Mouse (Mus musculus) hindbrain, embryonic 14.5 days (tissue): Measurements from ENCODE around the gene Acat3. TPM values are rescaled to one million over a fixed set of nuclear protein-coding genes. Genes with fewer than 3 reads are reported as not detected.

Experiments
- ATAC-seq: fragments of 200-750 bp; cut with Nextera tagmentation; 2 replicates; pipeline ENCODE4 v1.8.0; 2017; ENCODE audit warnings: moderate number of reproducible peaks, mild to moderate bottlenecking, moderate TSS enrichment, moderate library complexity; ENCODE audit not compliant: low FRiP score
- DNase-seq: peaks from one replicate; pipeline ENCODE4 v3.0.0-alpha.2; 2015; ENCODE audit warnings: low spot score
- H3K27ac ChIP-seq: fragments of 300-500 bp; sonication (generic); 2 replicates; pipeline ENCODE4 v1.5.1; 2014; ENCODE audit warnings: mild to moderate bottlenecking, moderate library complexity
- H3K27me3 ChIP-seq: fragments of 300-500 bp; sonication (generic); 2 replicates; pipeline ENCODE4 v1.6.1; 2014; ENCODE audit warnings: mild to moderate bottlenecking, low read length, mixed read lengths; ENCODE audit not compliant: control insufficient read depth, insufficient read depth
- H3K36me3 ChIP-seq: fragments of 300-500 bp; sonication (generic); replicated peaks from 2 replicates; pipeline ENCODE4 v1.6.1; 2014; ENCODE audit not compliant: control insufficient read depth, insufficient read depth
- H3K4me1 ChIP-seq: fragments of 300-500 bp; sonication (generic); replicated peaks from 2 replicates; pipeline ENCODE4 v1.6.1; 2014; ENCODE audit warnings: antibody characterized with exemption, low read length, mixed read lengths; ENCODE audit not compliant: control insufficient read depth, insufficient read depth
- H3K4me2 ChIP-seq: fragments of 300-500 bp; sonication (generic); replicated peaks from 2 replicates; pipeline ENCODE4 v1.6.1; 2014; ENCODE audit warnings: mild to moderate bottlenecking, moderate library complexity
- H3K4me3 ChIP-seq: fragments of 300-500 bp; sonication (generic); replicated peaks from 2 replicates; pipeline ENCODE4 v1.5.1; 2014; ENCODE audit warnings: mild to moderate bottlenecking, low read length
- H3K9ac ChIP-seq: fragments of 300-500 bp; sonication (generic); 2 replicates; pipeline ENCODE4 v1.6.1; 2014
- H3K9me3 ChIP-seq: fragments of 300-500 bp; sonication (generic); 2 replicates; pipeline ENCODE4 v1.6.1; 2016; ENCODE audit warnings: low read length; ENCODE audit not compliant: control insufficient read depth
- WGBS: fragments of 180-500 bp; shearing (Covaris S2); extraction: QIAGEN DNeasy Blood & Tissue Kit; methylation state at CpG from one replicate; pipeline ENCODE4 v1.1.7; 2014; 5-methylcytosine and 5-hydroxymethylcytosine counted together
- polyA plus RNA-seq: library from polyadenylated mRNA; unstranded; fragments of >200 nt; fragmentation: Nextera tagmentation; extraction: Ambion mirVana; gene quantifications from 2 replicates; pipeline ENCODE4 v1.2.1, GENCODE M21; 2014

The Acat3 gene
- polyA plus RNA-seq, 1 experiment from 2014 or later: 0.52 TPM

GRCm38 (mm10) chr17:12925703-12926180 is 14.7 kb downstream of the Acat3 start:
- 90% methylated on average over 8 of the region's 8 CpGs for WGBS
- DNase-seq (no peak), ATAC-seq (no peak)
- Histone ChIP-seq H3K4me1 (no peaks in the 10 kb centered on the region), H3K9ac (no peak overlapping the region), H3K27ac (no peak overlapping the region), H3K36me3 (peaks cover 63% of the 10 kb centered on the region), H3K9me3 (no peaks in the 10 kb centered on the region), H3K4me3 (no peak overlapping the region), H3K27me3 (no peaks in the 10 kb centered on the region), H3K4me2 (no peak overlapping the region)

- Histone ChIP-seq H3K27ac (no peak overlapping the region), H3K27me3 (no peaks in the 10 kb centered on the region), H3K9ac (no peak overlapping the region), H3K4me2 (no peak overlapping the region), H3K9me3 (no peaks in the 10 kb centered on the region), H3K4me1 (no peaks in the 10 kb centered on the region), H3K4me3 (no peak overlapping the region), H3K36me3 (peaks cover 70% of the 10 kb centered on the region)
- WGBS: 90% methylated on average over 3 of the region's 3 CpGs
- ATAC-seq (no peak), DNase-seq (no peak)
Measured at GRCm38 (mm10) chr17:12925001-12925400, 15.4 kb downstream of the Acat3 start.

GRCm38 (mm10) chr17:12921073-12921472 is 19.3 kb downstream of the Acat3 start:
- Histone ChIP-seq H3K27me3 (no peaks in the 10 kb centered on the region), H3K4me2 (no peak overlapping the region), H3K4me1 (peaks cover 12% of the 10 kb centered on the region), H3K4me3 (no peak overlapping the region), H3K36me3 (peaks cover 78% of the 10 kb centered on the region), H3K9me3 (no peaks in the 10 kb centered on the region), H3K27ac (no peak overlapping the region), H3K9ac (no peak overlapping the region)
- WGBS: 97% methylated on average over 1 of the region's 1 CpGs
- no peak for DNase-seq
- no peak for ATAC-seq

GRCm38 (mm10) chr17:12916588-12917380 is 23.6 kb downstream of the Acat3 start:
- H3K4me1 ChIP-seq: peaks cover 19% of the 10 kb centered on the region
- peak overlapping the region; percentile 92 for H3K27ac ChIP-seq
- H3K9me3 ChIP-seq: no peaks in the 10 kb centered on the region
- no peaks in the 10 kb centered on the region for H3K27me3 ChIP-seq
- ATAC-seq: peak; percentile 58
- peak overlapping the region; percentile 94 for H3K4me3 ChIP-seq
- DNase-seq: peak; percentile 32
- under 1% methylated on average over 40 of the region's 40 CpGs for WGBS
- H3K36me3 ChIP-seq: peaks cover 63% of the 10 kb centered on the region
- peak overlapping the region; percentile 92 for H3K4me2 ChIP-seq
- peak overlapping the region; percentile 97 for H3K9ac ChIP-seq

- DNase-seq (peak; percentile 99), ATAC-seq (peak; percentile 100)
- Histone ChIP-seq H3K4me2 (peak within 1 kb of the TSS; percentile 92), H3K9me3 (no peaks in the 10 kb centered on the region), H3K27ac (peak within 1 kb of the TSS; percentile 92), H3K36me3 (peaks cover 63% of the 10 kb centered on the region), H3K9ac (peak within 1 kb of the TSS; percentile 97), H3K4me3 (peak within 1 kb of the TSS; percentile 94), H3K27me3 (no peaks in the 10 kb centered on the region), H3K4me1 (peaks cover 19% of the 10 kb centered on the region)
- WGBS: under 1% methylated on average over 56 of the region's 56 CpGs
Measured at GRCm38 (mm10) chr17:12915881-12916583, 24.4 kb downstream of the Acat3 start, which contains the start of gene Mrpl18. Gene Mrpl18 (minus strand): TSS chr17:12916345.

GRCm38 (mm10) chr17:12915488-12915880 is 24.9 kb downstream of the Acat3 start, which contains the start of gene Tcp1:
Gene Tcp1 (plus strand): TSS chr17:12915701.
- Histone ChIP-seq H3K9me3 (no peaks in the 10 kb centered on the region), H3K36me3 (peaks cover 62% of the 10 kb centered on the region), H3K4me2 (peak within 1 kb of the TSS; percentile 92), H3K4me1 (peaks cover 19% of the 10 kb centered on the region), H3K4me3 (peak within 1 kb of the TSS; percentile 94), H3K27me3 (no peaks in the 10 kb centered on the region), H3K9ac (peak within 1 kb of the TSS; percentile 97), H3K27ac (peak within 1 kb of the TSS; percentile 92)
- no peak for DNase-seq
- peak; percentile 5; the same call in 1 of the 2 replicates for ATAC-seq
- WGBS: 1% methylated on average over 18 of the region's 18 CpGs

GRCm38 (mm10) chr17:12910391-12910790 is 30.0 kb downstream of the Acat3 start:
- WGBS: 91% methylated on average over 8 of the region's 8 CpGs
- Histone ChIP-seq H3K4me3 (no peak overlapping the region), H3K27me3 (no peaks in the 10 kb centered on the region), H3K4me2 (no peak overlapping the region), H3K9ac (no peak overlapping the region), H3K9me3 (no peaks in the 10 kb centered on the region), H3K27ac (no peak overlapping the region), H3K36me3 (peaks cover 52% of the 10 kb centered on the region), H3K4me1 (peaks cover 7% of the 10 kb centered on the region)
- DNase-seq (no peak), ATAC-seq (no peak)

GRCm38 (mm10) chr17:12909361-12910280 is 30.8 kb downstream of the Acat3 start, which contains the start of gene Pnldc1:
Gene Pnldc1 (minus strand): TSS chr17:12910230.
- DNase-seq (no peak), ATAC-seq (no peak)
- H3K9me3 ChIP-seq: no peaks in the 10 kb centered on the region
- no peaks in the 10 kb centered on the region for H3K27me3 ChIP-seq
- peaks cover under 1% of the 10 kb centered on the region for H3K4me1 ChIP-seq
- H3K36me3 ChIP-seq: peaks cover 57% of the 10 kb centered on the region
- H3K27ac ChIP-seq: no peak within 1 kb of the TSS
- 78% methylated on average over 35 of the region's 35 CpGs for WGBS
- H3K9ac ChIP-seq: no peak within 1 kb of the TSS
- no peak within 1 kb of the TSS for H3K4me2 ChIP-seq
- no peak within 1 kb of the TSS for H3K4me3 ChIP-seq
